Mouse (Mus musculus) kidney, postnatal 10 days (tissue): ENCODE results near the gene Pikfyve.
"Not testable (repeated sequence)": the region's sequence is repeated elsewhere in the genome, so short reads cannot be mapped to it uniquely, and the experiment has no call there.

Experiments
- DNase-seq: peaks from one replicate; pipeline ENCODE4 v3.0.0; 2021; ENCODE audit warnings: mixed read lengths

Gene Pikfyve

DNA sequence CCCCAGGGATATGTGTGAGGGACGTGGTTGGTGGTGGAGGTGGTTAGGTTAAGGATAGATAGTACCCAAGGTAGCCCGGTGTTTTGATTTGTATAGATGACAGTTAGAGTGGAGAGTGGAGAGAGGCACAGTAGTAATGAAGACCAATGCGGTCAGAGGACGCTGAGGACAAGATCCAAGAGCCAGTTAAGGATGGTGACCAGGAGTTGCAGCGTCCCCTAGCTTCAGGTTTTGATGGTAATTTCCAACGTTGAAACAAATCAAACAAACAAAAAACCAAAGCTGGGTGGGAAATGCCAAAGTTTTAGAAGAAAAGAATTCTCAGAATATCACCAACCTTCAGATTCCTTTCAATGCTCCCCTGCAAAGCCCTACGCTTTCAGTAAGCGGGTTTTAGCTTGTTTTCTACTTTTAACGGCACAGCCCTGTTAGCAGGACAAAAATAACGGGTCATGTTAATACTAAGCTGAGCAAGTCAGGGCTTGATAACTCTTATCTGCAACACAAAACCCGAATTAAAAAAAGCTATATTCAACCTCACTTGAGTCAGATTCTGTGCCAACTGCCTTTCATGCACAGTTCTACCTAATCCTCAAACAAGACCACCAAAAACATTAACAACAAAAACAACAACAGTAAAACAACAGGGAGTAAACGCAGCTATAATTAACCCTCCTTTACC, 818 bp upstream of the Pikfyve start:
- peak; percentile 22 for DNase-seq

GRCm38 (mm10) chr1:65187074-65187430, 569 bp downstream of the Pikfyve start:
- DNase-seq = no peak

- no peak for DNase-seq
Observed at GRCm38 (mm10) chr1:65190172-65190571, 3.7 kb downstream of the Pikfyve start.

- DNase-seq = no peak
Observed at GRCm38 (mm10) chr1:65193226-65193625, 6.7 kb downstream of the Pikfyve start.

DNA sequence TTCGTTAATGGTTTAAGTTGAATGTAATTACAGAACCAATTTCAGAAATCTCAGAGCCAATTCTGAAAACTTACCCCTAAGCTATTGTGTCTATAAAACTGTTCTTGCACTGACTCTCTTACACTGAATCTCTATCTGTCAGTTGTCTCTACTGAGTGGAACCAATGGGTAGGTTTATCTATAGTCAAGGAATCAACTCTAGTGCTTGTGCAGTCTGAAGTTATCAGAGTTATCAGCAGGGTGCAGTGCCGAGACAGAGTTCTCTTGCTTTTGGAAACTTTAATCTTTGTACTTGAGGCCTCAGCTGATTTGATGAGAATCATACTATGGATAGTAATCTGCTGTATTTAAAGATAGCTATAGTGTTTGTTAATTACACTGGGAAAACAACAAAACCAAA, 11.9 kb downstream of the Pikfyve start:
- DNase-seq = no peak

DNA sequence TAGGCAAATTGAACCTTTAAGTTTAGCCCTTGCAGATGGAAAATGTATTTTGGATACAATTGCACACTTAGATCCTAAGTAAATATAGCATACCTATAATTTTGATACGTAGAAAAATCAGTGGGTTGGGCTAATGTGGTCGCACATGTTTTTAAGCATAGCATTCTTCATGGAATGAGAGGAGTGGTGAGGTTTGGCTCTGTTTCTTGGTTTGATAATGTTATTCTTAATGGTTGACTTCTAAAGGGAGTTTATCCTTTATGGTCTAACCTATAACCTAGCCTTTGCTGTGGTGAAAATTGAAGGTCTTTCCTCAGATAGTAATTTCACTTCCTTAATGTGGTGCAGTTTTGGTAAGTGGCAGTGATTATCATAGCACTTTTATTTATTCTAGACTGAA, 12.4 kb downstream of the Pikfyve start:
- DNase-seq = no peak

DNA sequence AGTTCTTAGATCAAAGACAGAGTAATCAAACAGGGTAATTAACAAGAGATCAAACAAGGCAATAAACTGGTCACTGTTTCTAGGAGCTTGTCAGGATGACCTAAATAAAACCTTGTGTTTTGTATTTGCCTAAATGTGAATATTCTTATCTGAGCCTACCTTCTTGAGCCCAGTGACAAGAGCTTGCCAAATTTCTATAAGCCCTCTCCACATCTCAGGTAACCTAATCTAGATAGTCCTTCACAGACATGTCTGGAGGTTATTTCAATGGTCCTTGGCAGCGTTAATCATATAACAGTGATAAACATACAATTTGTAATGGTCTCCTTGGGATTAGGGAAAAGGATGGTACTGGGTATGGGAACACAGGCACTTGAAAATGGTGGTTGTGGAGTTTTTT, 17.8 kb downstream of the Pikfyve start:
- no peak for DNase-seq

GRCm38 (mm10) chr1:65213214-65213613, 26.7 kb downstream of the Pikfyve start:
- no peak for DNase-seq

DNA sequence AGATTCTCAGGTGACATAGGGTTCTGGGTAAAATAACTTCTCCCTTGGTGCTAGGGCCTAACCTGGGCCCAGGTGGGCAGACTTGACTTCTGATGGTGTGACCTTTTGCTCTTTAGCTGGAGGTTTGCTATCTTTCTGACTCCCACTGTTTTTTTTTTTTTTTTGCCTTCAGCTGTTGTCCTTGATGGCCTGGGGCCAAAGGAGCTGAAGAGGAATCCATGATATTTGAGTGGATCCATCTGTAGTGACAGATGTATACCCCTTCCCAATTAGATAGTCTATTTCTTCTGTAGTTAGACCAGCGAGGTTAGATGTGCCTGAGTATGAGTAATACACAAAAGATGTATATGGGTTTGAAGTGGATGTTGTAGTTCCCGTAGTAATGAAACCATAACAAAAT, 31.1 kb downstream of the Pikfyve start:
- DNase-seq = no peak

GRCm38 (mm10) chr1:65217972-65218371, 31.5 kb downstream of the Pikfyve start:
- no peak for DNase-seq

DNA sequence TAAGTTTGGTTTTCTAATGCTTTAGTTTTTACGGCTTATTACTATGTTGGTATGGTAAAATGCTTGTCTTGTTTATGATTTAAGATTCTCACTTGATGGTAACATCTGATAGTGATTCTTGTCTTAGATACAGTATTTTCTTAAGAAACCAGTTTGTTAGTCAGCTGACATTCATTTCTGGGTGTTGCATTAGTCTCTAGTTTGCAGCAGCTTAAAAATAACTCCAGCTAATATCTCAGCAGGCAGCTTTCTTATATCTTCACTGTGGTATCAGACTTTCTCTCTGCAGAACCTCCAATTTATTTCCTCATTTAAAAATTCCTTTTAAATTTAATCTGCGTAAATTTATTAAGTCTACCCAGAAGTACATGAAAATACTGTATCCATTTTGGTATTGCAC, 37.2 kb downstream of the Pikfyve start:
- no peak for DNase-seq

GRCm38 (mm10) chr1:65227681-65228080, 41.2 kb downstream of the Pikfyve start:
- DNase-seq = no peak

DNA sequence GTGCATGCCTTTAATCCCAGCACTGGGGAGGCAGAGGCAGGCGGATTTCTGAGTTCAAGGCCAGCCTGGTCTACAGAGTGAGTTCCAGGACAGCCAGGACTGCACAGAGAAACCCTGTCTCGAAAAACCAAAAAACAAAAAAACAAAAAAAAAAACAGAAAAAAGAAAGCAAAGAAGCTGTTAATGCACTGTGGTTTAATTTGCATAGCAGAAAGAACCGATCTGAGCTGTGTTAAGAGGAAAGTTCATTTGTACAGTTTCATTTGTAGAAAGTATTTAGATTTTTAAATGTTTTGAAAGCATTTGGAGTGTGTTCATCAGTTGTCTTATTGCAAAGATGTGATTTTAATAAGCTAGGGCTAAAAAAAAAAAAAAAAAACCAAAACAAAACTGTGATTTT, 43.3 kb downstream of the Pikfyve start:
- DNase-seq = not testable (repeated sequence)

- no peak for DNase-seq
Observed at GRCm38 (mm10) chr1:65230566-65230965, 44.1 kb downstream of the Pikfyve start.

DNA sequence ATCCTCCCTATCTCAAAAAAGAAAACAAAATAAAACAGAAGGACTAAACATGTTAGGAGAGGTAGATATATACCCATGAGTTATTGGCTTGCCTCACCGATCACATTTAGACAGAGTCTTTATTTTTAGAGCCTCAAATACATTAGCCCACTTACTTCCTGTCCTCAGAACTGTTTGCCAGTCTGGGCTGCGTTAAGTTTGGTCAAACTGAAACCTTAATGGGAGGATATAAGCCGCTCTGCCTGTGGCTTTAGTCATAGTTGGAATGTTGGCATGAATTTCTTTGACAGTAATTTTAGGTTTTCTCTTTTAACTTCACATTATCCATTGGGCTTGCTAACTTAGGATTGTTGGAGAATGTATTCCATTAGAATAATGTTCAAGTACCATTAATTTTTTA, 51.2 kb downstream of the Pikfyve start:
- DNase-seq = no peak

DNA sequence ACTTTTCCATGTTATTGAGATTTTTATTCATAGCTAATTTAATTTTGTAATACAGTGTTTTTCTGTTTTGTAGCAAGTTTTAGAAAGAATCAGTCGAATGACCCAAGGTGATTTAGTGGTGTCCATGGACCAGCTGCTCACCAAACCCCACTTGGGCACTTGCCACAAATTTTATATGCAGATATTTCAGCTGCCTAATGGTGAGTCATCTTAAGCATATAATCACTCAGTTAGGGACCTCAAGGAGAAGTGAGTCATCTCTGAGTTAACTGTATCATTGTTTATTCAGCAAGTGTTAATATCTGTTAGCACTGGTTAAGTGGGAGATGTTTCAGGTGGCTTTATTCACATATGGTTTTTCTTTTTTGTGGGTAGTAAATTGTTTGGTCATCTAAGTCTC, 59.2 kb downstream of the Pikfyve start:
- DNase-seq = no peak

GRCm38 (mm10) chr1:65280461-65280860, 94.0 kb downstream of the Pikfyve start:
- no peak for DNase-seq

DNA sequence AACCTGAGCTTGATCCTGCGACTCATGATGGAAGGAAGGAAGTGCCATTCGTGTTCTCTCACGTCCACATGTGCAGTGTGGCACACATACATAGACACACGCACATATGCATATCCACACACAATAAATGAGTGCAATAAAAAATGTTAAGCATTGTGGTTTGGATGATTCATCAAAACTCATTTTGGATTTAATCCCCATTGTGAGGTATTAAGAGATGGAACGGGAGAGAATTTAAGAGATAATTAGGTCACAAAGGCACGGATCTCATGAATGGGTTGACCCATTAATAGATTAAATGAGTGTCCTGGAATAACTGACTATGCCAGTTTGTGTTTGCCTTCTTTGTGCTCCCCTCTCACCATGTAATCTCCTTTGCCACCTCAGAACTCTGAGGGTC, 95.3 kb downstream of the Pikfyve start, which contains the start of gene Pth2r:
Pth2r (plus strand) TSS at position 301 of the 400 bp plus-strand sequence.
- DNase-seq = no peak

DNA sequence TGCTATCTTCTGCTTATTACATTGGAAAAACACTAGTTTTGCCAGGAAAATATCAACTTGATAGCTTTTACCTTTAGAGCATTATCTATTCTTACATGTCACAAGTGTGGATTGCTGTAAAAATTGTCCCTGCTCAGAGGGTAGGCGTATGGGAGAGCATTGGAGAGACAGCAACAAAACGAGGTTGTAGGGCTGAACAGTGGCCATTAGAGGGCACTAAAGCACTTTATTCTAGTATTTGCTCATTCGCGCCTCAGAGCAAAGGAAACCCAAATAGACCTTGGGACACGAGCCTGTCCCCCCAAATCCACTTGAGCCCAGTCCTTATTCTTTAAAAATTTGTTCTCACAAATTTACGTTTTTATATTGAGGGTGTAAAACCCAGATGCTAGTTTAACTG, 96.3 kb downstream of the Pikfyve start:
- peak; percentile 59 for DNase-seq

- no peak for DNase-seq
Observed at GRCm38 (mm10) chr1:65308476-65308875, 122.0 kb downstream of the Pikfyve start.

DNA sequence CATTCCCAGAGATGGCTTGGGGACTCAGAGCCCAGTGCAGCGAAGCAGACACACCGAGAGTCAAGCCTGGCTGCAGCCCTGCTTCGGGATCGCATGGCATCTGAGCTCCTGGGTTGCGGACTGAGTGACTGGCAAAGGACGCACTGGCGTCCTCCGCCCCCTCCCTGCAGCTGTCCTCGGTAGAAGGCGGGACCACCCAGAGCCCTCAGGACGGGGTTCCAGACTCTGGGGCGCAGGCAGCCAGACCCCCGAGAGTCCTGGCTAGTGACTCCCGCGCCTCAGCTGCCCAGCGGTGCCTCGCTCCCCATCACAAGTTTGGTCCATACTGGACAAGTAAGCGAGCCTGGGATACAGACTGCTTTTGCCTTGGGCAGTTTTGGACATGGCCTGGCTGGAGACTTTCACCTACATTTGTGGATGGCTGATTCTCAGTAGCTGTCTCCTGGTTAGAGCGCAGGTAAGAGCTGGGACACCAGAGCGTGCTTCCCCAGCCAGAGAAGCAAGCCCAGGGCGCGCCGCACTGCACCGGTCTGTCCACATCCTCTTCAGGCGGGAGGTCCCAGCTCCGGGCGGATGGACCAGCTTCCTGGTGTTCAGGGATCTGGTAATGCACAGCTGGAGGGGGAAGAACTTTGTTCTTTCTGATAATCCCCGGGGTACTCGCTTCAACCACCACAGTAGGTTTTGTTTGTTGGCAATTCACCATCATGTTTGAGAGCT, 124.9 kb downstream of the Pikfyve start:
- DNase-seq = peak; percentile 7

DNA sequence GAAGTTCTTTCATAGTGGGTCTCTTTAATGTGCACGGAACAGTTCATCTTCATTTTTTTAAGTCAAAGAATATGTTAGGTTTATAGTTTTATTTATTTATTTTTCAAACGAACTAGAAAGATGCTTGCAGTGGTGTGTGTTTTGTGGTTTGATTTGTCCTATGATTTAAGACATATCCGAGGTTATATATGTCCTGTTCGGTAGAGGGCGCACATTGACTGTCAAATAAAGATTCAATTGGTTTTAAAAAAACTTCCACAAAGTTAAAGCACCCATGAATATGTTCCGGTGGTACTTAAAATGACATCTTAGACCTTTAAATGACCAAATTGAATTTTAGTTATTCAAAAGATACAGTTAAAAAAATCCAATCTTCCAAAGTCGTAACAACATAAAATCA, 125.6 kb downstream of the Pikfyve start:
- peak; percentile 49 for DNase-seq

DNA sequence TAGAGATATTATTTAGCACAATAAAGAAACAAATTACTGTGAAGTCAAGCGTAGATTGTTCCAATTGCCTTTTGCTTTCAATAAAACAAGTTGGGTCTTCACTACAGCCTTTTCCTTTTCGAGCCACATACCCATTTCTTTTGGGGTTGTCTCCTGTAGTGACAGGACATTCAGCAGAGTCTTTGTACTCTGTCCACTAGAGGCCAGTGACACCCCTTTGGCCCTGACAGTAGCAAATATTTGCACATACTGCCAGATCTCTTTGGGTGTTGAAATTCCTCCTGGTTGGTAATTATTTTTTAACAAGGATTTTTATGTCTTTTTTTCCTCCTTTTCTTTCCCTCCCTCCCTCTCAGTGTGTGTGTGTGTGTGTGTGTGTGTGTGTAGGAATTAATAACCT, 126.4 kb downstream of the Pikfyve start:
- no peak for DNase-seq
